Mouse (Mus musculus) limb, embryonic 11.5 days (tissue): ENCODE measurements around the gene Phykpl. TPM values are rescaled to one million over a fixed set of nuclear protein-coding genes. Genes with fewer than 3 reads are reported as not detected.

Experiments
- ATAC-seq: fragments of 200-750 bp; cut with Nextera tagmentation; 2 replicates; pipeline ENCODE4 v1.8.0; 2017; ENCODE audit warnings: low read depth; ENCODE audit not compliant: insufficient number of reproducible peaks, low FRiP score, low TSS enrichment
- DNase-seq: peaks from one replicate; pipeline ENCODE4 v3.0.0-alpha.2; 2015; ENCODE audit warnings: low spot score
- H3K27ac ChIP-seq: fragments of 300-500 bp; sonication (generic); replicated peaks from 2 replicates; pipeline ENCODE4 v1.5.1; 2014; ENCODE audit warnings: low read depth, mild to moderate bottlenecking, low read length
- H3K27me3 ChIP-seq: fragments of 300-500 bp; sonication (generic); 2 replicates; pipeline ENCODE4 v1.6.1; 2014; ENCODE audit warnings: mild to moderate bottlenecking, low read length, mixed read lengths; ENCODE audit not compliant: control insufficient read depth, insufficient read depth
- H3K36me3 ChIP-seq: fragments of 300-500 bp; sonication (generic); 2 replicates; pipeline ENCODE4 v1.6.1; 2014; ENCODE audit warnings: mild to moderate bottlenecking, low read length, moderate library complexity, mixed read lengths; ENCODE audit not compliant: control insufficient read depth, insufficient read depth
- H3K4me1 ChIP-seq: fragments of 300-500 bp; sonication (generic); 2 replicates; pipeline ENCODE4 v1.6.1; 2014; ENCODE audit warnings: low read length, mixed read lengths; ENCODE audit not compliant: control insufficient read depth, insufficient read depth
- H3K4me2 ChIP-seq: fragments of 300-500 bp; sonication (generic); 2 replicates; pipeline ENCODE4 v1.6.1; 2014; ENCODE audit warnings: low read depth, mild to moderate bottlenecking, moderate library complexity; ENCODE audit not compliant: severe bottlenecking
- H3K4me3 ChIP-seq: fragments of 300-500 bp; sonication (generic); 2 replicates; pipeline ENCODE4 v1.5.1; 2014; ENCODE audit warnings: low read depth, low read length
- H3K9ac ChIP-seq: fragments of 300-500 bp; sonication (generic); 2 replicates; pipeline ENCODE4 v1.6.1; 2014; ENCODE audit warnings: mild to moderate bottlenecking, low read length
- H3K9me3 ChIP-seq: fragments of 300-500 bp; sonication (generic); 2 replicates; pipeline ENCODE4 v1.6.1; 2016; ENCODE audit warnings: low read length; ENCODE audit not compliant: control insufficient read depth
- WGBS: fragments of 180-500 bp; shearing (Covaris S2); extraction: QIAGEN DNeasy Blood & Tissue Kit; methylation state at CpG from one replicate; pipeline ENCODE4 v1.1.7; 2014; 5-methylcytosine and 5-hydroxymethylcytosine counted together
- polyA plus RNA-seq: library from polyadenylated mRNA; unstranded; fragments of >200 nt; fragmentation: Nextera tagmentation; extraction: Ambion mirVana; gene quantifications from 2 replicates; pipeline ENCODE4 v1.2.1, GENCODE M21; 2014

Phykpl gene
- polyA plus RNA-seq, 1 experiment from 2014 or later = 11.0 TPM

DNA sequence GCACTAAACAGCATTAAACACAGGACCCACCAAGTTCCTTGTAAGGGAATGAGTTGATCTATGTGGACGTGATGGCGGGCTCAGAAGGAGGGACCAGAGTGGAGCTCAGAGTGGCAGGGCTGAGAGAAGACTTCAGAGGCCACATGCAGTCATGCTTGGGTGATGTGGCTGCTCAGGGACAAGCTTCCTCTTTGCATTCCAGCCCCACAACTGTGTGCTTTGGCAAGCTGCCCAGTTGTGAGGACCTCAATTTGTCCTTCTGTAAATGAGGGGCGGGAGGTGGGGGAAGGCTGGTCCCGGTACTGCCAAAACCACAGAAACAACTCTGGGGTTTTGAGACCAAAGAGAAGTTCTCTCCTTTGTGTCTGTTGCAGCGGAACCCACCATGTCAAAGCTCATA lies 33.3 kb upstream of the Phykpl start:
- Histone ChIP-seq H3K27ac (no peak overlapping the region), H3K27me3 (no peaks in the 10 kb centered on the region; the same call in 1 of the 2 replicates), H3K4me3 (no peak overlapping the region), H3K36me3 (no peaks in the 10 kb centered on the region), H3K9me3 (no peaks in the 10 kb centered on the region), H3K4me1 (no peaks in the 10 kb centered on the region; the same call in 1 of the 2 replicates), H3K9ac (no peak overlapping the region), H3K4me2 (no peak overlapping the region)
- 84% methylated on average over 5 of the region's 5 CpGs for WGBS
- ATAC-seq (no peak), DNase-seq (no peak)

DNA sequence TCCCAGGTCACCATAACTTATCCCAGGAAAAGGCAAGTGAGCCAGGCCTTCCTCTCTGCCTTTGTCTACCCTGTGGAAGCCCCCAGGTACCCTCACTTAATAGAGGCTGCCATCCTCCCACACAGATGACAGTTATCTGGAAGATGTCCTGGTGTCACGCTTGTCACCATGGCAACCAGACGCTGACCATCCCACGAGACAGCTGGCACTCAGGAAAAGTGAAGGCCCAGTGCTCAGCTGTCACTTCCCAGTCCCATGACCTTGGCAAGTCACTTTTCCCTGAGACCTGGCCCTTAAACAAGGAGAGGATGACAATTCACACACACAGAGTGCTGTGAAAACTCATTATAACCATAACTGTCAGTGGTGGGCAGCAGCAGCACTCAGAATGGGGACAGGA lies 32.5 kb upstream of the Phykpl start:
- Histone ChIP-seq H3K27ac (no peak overlapping the region), H3K4me2 (no peak overlapping the region), H3K4me1 (no peaks in the 10 kb centered on the region; the same call in 1 of the 2 replicates), H3K36me3 (no peaks in the 10 kb centered on the region), H3K27me3 (no peaks in the 10 kb centered on the region), H3K9me3 (no peaks in the 10 kb centered on the region), H3K4me3 (no peak overlapping the region), H3K9ac (no peak overlapping the region)
- no peak for ATAC-seq
- WGBS = 77% methylated on average over 3 of the region's 3 CpGs
- no peak for DNase-seq

DNA sequence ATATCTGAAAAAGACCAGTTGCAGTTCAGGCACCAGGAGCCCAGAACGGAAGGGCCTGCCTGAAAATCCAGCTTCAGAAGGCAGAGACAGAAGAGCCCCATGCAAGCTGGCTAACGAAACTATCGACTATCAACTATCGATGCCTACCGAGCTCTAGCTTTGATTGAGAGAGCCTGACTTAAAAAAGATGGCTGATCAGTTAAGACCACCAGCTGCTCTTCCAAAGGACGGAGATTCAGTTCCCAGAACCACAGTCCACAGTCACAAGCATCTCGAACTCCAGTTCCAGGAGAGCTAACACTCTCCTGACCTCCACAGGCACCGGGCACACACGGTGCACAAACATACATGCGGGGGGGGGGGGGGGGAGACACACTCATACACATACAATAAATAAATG lies 30.0 kb upstream of the Phykpl start:
- no peaks in the 10 kb centered on the region for H3K27me3 ChIP-seq
- H3K9me3 ChIP-seq = no peaks in the 10 kb centered on the region
- DNase-seq (no peak), ATAC-seq (no peak)
- no peak overlapping the region for H3K9ac ChIP-seq
- H3K4me2 ChIP-seq = no peak overlapping the region
- no peak overlapping the region for H3K4me3 ChIP-seq
- no peaks in the 10 kb centered on the region for H3K36me3 ChIP-seq
- H3K27ac ChIP-seq = no peak overlapping the region
- WGBS = 70% methylated on average over 9 of the region's 10 CpGs
- H3K4me1 ChIP-seq = no peaks in the 10 kb centered on the region

DNA sequence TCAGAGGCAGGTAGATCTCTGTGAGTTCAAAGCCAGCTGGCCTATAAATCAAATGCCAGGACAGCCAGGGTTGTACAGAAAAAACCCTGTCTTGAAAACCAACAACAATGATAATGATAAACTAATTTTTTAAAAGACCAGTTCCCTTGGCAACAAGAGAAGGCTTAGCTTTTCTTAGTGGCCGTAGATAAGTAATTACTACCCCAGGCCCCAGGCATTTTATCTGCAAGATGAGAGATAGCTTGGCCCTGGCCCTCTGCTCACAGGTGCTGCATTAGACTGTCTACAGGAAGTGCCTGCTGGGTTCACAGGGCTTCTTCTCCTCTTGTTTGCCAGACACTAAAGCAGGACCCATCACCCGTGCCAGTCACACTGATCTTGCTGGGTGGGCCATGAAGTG lies 29.5 kb upstream of the Phykpl start:
- Histone ChIP-seq H3K27ac (no peak overlapping the region), H3K4me1 (no peaks in the 10 kb centered on the region), H3K9me3 (no peaks in the 10 kb centered on the region), H3K4me2 (no peak overlapping the region), H3K36me3 (no peaks in the 10 kb centered on the region), H3K27me3 (no peaks in the 10 kb centered on the region), H3K4me3 (no peak overlapping the region), H3K9ac (no peak overlapping the region)
- ATAC-seq (no peak), DNase-seq (no peak)
- WGBS = 48% methylated on average over 2 of the region's 2 CpGs

DNA sequence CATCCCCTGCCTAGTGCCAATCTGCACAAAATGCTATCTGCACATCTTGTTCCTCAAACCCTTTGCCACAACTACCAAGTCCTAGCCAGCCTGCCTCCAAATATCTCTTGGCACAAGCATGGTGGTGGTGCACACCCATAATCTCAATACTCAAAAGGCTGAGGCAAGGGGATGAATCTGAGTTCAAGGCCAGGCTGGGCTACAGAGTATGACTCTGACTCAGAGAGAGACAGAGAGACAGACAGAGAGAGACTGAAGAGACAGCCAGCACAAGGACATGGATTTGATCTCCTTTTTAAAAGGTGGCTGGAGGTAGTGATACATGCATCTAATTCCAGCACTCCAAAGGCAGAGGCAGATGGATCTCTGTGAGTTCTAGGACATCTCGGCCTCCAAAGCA lies 21.3 kb upstream of the Phykpl start:
- DNase-seq (no peak), ATAC-seq (no peak)
- no peak overlapping the region for H3K27ac ChIP-seq
- H3K4me1 ChIP-seq = no peaks in the 10 kb centered on the region
- H3K9ac ChIP-seq = no peak overlapping the region
- H3K9me3 ChIP-seq = no peaks in the 10 kb centered on the region
- H3K36me3 ChIP-seq = no peaks in the 10 kb centered on the region
- 91% methylated on average over 1 of the region's 1 CpGs for WGBS
- H3K4me2 ChIP-seq = no peak overlapping the region
- H3K4me3 ChIP-seq = no peak overlapping the region
- no peaks in the 10 kb centered on the region for H3K27me3 ChIP-seq

DNA sequence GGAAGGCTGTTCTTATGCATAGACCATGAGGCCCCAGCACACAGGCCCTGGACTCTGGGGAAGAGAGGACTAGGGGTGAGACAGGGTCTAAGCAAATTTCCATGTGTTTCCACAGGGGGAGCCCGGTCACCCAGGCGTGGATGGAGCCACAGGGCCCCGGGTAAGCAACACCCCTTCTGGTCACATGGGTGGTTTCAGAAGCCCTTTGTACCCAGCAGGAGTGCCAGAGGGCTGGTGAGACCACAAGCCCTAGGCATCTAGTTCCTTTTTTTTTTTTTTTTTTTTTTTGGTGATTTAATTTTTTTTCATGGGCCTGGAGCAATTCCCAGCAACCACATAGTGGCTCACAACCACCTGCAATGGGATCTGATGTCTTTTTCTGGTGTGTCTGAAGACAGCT lies 19.5 kb upstream of the Phykpl start:
- H3K4me1 ChIP-seq = no peaks in the 10 kb centered on the region
- WGBS = 29% methylated on average over 3 of the region's 3 CpGs
- H3K9ac ChIP-seq = no peak overlapping the region
- no peaks in the 10 kb centered on the region for H3K9me3 ChIP-seq
- H3K27me3 ChIP-seq = no peaks in the 10 kb centered on the region
- no peak overlapping the region for H3K4me2 ChIP-seq
- no peaks in the 10 kb centered on the region for H3K36me3 ChIP-seq
- ATAC-seq = no peak
- H3K4me3 ChIP-seq = no peak overlapping the region
- no peak for DNase-seq
- no peak overlapping the region for H3K27ac ChIP-seq

DNA sequence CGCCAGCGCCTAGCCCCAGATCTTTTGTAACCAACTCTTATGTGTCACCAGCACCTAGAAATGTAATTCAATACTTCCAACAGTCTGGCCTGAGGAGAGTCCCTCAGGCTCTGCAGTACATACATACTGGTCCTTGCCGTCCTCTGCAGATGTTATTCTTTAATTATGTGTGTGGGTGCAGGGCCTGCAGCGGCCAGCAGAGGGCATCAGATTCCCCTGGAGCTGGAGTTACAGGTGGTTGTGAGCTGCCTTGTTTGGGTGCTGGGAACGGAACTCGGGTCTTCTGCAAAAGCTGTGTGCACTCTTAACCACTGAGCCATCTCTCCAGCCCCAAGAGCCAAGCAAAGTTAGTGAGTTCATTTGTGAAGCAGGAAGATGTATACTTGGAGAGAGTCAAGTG lies 18.6 kb upstream of the Phykpl start:
- H3K27ac ChIP-seq = no peak overlapping the region
- no peak overlapping the region for H3K9ac ChIP-seq
- no peaks in the 10 kb centered on the region for H3K27me3 ChIP-seq
- no peaks in the 10 kb centered on the region for H3K36me3 ChIP-seq
- H3K4me2 ChIP-seq = no peak overlapping the region
- ATAC-seq (no peak), DNase-seq (no peak)
- H3K4me3 ChIP-seq = no peak overlapping the region
- H3K9me3 ChIP-seq = no peaks in the 10 kb centered on the region
- H3K4me1 ChIP-seq = no peaks in the 10 kb centered on the region
- WGBS = 88% methylated on average over 6 of the region's 6 CpGs

DNA sequence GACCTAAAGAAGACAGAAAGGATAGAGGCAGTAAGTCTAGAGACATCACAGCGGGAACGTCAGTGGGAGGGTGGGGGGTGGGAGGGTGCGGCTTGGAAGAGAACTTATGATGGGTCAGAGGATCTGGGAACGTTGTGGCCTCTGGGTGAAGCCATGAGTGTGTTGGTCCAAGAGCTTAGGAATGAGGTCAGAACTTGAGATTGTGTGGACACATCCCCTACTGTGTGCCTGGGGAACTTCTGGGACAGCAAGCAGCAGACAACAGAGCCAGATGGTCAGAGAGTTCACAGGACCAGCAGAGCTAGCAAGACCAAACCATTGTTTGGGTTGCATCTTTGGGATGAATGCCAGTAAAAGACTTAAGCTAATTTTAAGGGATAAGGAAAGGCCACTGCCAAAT lies 15.8 kb upstream of the Phykpl start:
- Histone ChIP-seq H3K4me1 (no peaks in the 10 kb centered on the region), H3K27me3 (no peaks in the 10 kb centered on the region), H3K4me3 (no peak overlapping the region), H3K9ac (no peak overlapping the region), H3K4me2 (no peak overlapping the region), H3K9me3 (no peaks in the 10 kb centered on the region), H3K27ac (no peak overlapping the region), H3K36me3 (no peaks in the 10 kb centered on the region)
- DNase-seq (no peak), ATAC-seq (no peak)
- WGBS = 90% methylated on average over 4 of the region's 4 CpGs

DNA sequence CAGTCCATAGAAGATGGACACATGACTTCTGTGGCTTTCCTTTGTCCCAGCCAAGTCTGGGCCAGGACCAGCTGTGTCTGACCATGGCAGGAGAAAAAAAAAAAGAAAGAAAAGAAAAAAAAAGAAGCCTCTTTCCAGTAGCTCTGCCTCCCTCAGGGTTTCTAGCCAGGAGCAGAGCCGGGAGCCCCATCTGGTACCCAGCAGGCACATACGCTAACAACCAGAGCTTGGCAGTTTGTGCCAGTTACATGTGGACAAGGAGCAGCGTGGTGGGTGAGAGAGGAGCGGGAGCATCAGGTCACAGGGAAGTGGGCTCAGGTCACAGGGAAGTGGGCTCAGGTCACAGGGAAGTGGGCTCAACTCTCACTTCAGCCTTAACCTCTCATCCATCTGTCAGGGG lies 8.1 kb upstream of the Phykpl start:
- Histone ChIP-seq H3K27me3 (no peaks in the 10 kb centered on the region), H3K36me3 (no peaks in the 10 kb centered on the region), H3K9ac (no peak overlapping the region), H3K9me3 (no peaks in the 10 kb centered on the region), H3K4me1 (no peaks in the 10 kb centered on the region), H3K4me2 (no peak overlapping the region), H3K4me3 (no peak overlapping the region), H3K27ac (no peak overlapping the region)
- ATAC-seq (no peak), DNase-seq (no peak)
- 82% methylated on average over 4 of the region's 4 CpGs for WGBS
